Mouse (Mus musculus) CH12F3 (cell line): ENCODE measurements around the gene Srsf2.
"Not testable (repeated sequence)": the region's sequence is repeated elsewhere in the genome, so short reads cannot be mapped to it uniquely, and the experiment has no call there.

Experiments used
- in situ Hi-C: fragments of 300-500 bp; cut with MboI; formaldehyde crosslinking; loops from 2 replicates; pipeline ENCODE4 v1.14.3; 2020; ENCODE audit warnings: low sequenced_read_pairs

Gene Srsf2

DNA sequence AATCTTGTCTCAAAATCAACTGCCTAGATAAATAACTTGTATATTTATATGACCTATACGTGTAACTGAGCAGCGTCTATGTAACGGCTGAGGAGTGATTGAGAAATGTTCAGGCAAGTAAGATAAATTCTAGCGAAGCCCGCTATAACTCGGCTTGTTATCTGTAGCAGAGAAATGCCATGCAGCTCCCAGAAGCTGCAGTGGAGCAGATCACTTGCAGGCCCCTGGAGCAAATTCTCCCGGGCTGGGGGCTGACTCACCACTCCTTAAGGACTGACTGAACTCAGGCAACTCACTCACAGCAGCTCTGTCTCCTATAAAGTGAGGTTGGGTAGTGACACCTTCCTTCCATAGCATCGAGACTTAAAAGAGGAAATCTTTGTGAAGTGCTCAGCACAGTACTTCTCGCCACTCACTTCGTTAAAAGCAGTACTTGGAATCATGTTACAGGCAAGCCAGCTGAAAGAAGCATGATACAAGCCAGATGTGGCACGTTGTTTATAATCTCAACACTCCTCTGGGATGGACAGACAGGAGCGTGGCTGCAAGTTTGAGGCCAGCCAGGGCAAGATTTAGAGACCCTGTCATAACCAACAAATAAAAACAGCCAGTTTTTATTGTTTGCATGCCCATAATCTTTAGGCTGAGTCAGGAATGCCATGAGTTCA lies 4.4 kb upstream of the Srsf2 start:
- in situ Hi-C loops, result no loop called here

DNA sequence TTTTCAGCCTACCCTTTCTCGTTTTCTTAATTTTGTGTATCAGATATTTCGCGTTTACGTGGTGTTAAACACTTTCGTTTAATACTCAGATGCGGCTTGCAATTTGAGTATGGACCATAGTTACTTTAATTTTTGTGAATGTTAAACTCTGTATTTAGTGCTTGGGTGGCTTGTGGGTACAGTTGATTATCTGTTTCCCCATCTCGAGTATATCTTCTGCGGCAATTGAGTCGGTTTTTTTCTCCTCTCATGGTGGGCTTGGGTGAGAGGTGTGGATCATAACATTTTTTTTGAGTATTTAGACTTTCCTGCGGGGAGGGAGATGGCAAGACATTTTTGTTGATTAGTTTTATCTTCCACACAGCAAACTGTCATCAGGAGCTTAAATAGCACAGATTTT lies 1.4 kb upstream of the Srsf2 start:
- in situ Hi-C loops, result no loop called here

DNA sequence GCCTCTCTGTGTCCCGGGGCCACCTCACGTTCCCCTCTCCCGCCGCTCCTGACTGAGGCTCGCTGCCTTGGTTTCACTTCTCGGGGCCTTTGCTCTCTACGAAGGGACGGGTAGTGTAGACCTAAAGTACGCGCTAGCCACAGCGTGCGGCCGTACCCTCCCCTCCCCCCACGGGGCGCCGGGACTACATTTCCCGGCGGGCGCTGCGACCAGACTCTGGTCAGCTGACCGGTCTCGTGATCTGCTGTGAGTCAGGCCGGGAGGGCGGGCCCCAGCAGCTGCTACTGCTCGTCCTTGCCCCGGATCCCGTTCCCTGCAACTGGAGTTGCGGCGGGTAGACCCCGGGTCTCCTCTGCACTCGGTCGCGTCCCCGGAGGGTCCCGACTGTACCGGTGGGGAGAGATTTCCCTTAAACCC lies 626 bp upstream of the Srsf2 start:
- in situ Hi-C loops, result no loop called here

GRCm38 (mm10) chr11:116852291-116852890 lies 503 bp downstream of the Srsf2 start, which contains the start of gene Mfsd11:
Mfsd11 (plus strand) TSS chr11:116852440.
- in situ Hi-C loops, result no loop called here

- in situ Hi-C loops, result no loop called here
These were observed 1.2 kb downstream of the Srsf2 start for GRCm38 (mm10) chr11:116851576-116852290.

DNA sequence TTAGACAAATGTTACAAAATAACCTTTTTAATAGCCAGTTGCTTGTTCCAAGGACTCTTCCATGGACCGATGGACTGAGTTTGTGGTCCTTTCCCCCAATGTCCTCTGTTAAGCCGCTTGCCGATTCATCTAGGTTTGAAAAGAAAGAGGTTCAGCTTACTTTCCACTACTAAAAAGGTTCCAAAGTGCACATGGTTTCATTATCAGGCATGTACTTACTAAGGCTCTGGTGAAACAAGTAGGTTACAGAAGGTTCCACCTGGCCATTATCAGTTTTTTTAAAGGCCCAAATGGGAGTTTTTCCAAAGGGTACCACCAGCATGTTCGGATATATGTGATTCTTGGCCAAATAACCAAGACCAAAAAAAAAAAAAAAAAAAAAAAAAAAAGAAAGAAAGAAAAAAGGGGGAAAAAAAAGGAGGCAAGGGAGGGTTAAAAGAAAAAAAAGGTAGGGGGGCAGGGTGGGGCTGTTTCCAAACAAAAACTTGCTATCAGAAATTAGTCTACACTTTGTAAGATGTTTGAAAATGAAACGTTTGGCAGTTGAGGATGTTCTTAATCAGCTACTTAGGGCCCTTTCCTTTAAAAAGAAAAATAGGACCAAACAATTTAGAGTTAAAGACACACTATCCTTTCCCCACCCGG lies 1.9 kb downstream of the Srsf2 start:
- in situ Hi-C loops, result no loop called here

DNA sequence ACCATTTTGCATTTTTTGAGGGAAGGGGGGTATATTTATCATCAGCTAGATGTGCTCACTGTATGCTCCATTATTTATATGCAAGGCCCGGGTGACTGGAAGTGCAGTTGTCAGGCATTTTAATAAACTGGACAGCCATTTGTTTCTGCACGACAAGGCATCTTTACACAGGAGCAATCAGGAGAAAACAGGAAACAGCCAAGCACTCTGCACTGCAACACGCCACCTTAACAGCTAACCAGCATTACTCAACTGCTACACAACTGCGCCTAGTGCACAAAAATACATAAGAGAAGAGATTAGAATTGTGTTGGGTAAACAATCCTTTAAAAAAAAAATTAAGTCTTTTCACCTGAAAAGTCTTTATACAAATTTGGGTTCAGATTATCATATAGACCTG lies 2.8 kb downstream of the Srsf2 start:
- in situ Hi-C loops, result no loop called here

- in situ Hi-C loops, result no loop called here
These were observed 3.3 kb downstream of the Srsf2 start for GRCm38 (mm10) chr11:116849587-116849986.

GRCm38 (mm10) chr11:116848877-116849178 lies 4.1 kb downstream of the Srsf2 start:
- in situ Hi-C loops, result not testable (repeated sequence)

DNA sequence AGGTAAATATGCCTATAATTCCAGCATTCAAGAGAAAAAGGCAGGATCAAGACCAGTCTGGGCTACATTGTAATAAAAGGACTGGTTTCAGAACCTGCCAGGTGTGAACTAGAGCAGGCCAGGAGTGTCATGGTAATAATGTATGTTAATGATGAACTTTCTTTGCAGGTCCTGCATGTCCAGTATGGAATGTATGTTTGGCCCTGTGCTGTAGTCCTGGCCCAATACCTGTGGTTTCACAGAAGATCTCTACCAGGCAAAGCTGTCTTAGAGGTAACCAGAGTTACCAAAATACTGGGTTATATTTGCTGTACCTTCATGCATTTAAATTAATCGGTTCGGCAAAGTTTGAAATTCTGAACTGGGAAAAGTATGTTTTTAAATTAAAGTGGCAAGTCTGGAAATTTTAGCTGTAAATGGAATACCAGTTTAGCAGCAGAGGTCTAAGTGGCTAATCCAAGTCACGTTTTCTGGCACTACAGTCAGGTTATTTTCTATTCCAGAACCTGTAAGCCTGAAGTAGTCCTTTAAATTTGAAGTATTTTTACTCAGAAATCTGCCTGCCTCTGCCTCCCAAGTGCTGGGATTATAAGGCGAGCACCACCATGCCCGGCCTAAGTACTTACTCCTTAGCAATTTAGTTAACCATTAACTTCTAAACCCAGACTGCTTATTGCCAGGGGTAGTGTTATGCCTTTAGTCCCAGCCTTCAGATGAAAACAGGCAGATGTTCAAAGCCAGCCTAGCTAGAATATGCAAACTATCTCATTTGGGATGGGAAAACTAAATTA lies 4.6 kb downstream of the Srsf2 start:
- in situ Hi-C loops, result no loop called here

GRCm38 (mm10) chr11:116847187-116848085 lies 5.5 kb downstream of the Srsf2 start:
- in situ Hi-C loops, result no loop called here

GRCm38 (mm10) chr11:116846593-116847181 lies 6.2 kb downstream of the Srsf2 start:
- in situ Hi-C loops, result no loop called here

- in situ Hi-C loops, result no loop called here
These were observed 9.3 kb downstream of the Srsf2 start, which contains the start of the genes Mettl23 and Jmjd6 for GRCm38 (mm10) chr11:116843261-116844233. Mettl23 (plus strand) TSS chr11:116843278. Jmjd6 (minus strand) TSS chr11:116843449.

- in situ Hi-C loops, result no loop called here
These were observed 10.2 kb downstream of the Srsf2 start for GRCm38 (mm10) chr11:116842531-116843260.

GRCm38 (mm10) chr11:116840748-116841147 lies 12.1 kb downstream of the Srsf2 start:
- in situ Hi-C loops, result no loop called here

DNA sequence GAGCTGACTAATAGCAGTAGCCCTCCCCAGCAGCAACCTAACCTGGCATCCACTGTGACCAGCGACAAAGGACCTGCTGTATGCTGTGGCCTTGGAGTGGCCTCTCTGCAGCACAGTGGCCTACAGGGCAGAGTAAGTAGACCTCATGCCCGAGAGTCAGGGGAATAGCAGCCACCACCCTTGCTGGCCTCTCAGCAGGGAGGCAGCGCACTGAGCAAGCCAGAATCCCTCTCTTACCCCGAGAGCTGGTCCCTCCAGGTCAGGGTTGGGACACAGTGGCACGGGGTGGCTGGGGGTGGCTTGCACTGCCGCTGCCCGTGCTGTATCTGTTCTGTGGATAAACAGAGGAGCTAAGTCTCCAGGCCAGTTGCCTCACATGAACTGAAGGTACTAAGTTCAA lies 13.3 kb downstream of the Srsf2 start:
- in situ Hi-C loops, result no loop called here

DNA sequence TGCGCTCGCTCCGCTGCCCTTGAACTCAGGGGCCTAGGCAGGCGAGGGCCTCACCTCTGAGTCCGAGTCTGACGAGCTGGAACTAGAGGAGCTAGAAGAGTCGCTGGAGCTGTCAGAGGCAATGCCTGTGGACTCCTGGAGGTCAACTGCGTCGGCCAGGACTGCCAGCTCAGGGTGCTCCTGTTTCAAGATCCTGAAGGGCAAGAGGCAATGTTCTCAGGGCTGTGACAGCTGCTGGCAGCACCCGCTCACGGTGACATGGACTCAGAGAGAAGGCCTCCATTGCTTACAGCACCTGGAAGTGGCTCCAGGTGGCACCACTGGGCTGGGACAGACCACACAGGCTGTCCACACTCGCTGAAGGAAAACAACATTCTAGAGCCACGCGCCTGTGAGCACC lies 14.0 kb downstream of the Srsf2 start:
- in situ Hi-C loops, result no loop called here

DNA sequence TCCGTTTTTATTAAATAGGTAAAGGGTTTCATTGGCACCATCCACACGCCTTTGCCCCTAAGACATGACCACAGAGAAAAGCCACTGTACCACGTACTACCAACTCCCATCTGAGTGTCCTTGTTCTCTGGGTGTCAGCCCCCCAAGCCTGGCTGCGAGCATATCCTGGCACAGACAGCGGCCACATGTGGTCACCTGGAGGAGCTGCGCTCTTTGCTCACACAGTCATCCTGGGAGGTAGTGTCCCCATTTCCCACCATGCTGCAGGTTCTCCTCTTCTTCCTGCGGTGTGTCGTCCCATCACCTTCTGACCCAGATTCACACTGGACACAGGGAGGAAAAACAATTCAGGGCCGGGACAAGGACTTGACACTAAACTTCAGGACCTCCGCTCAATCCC lies 15.5 kb downstream of the Srsf2 start:
- in situ Hi-C loops, result no loop called here
